ENCODE assay signal across 17 mouse cellular contexts in the genomic region with DNA sequence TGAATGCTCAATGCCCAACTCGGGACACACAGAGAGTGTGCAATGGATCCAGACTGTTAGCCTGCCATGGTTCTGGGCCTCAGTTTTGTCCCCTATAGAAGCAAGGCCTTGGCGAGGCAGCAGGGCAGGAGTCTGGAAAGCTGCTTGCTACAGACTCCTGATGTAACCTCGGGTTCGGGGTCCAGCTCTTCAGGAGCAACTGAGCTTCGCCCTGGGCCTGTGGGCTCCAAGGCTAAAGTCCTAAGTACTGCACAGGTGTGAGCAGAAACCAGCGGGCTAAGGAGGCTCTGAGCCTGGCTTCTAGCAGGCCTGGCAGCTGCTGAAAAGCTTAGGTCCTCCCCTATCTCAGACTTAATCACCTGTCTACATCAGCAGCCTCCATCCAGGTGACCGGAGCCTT.
DNase-seq lines count a peak whose midpoint lies in the region; ATAC-seq and TF ChIP-seq lines count a peak whose summit lies in the region.
"Had no signal": no experiment of that assay in that cellular context is flagged by ENCODE, and none has a peak within 500 bp of the region (broad histone marks: within the 10 kb centered on the region; RNA-seq: fewer than 3 reads in every experiment).

No protein-coding gene starts in this region.

- no peak for TF ChIP-seq CTCF in liver, adult 2 months (IDR thresholded peaks at IDR 0.05; ENCODE audit: low read depth, low read length)

- TF ChIP-seq POLR2A in liver, adult 2 months (IDR thresholded peaks at IDR 0.05; ENCODE audit: extremely low read depth, insufficient read depth, low read length): no peak

- no peak for ATAC-seq in heart, embryonic 14.5 days (ENCODE audit: insufficient number of reproducible peaks, insufficient read depth, low FRiP score, low read depth)
- ATAC-seq in liver, embryonic 11.5 days (replicated peaks; ENCODE audit: low FRiP score): no peak; the same call in 1 of the 2 replicates
- ATAC-seq in kidney, embryonic 15.5 days (replicated peaks; ENCODE audit: low FRiP score): no peak
- ATAC-seq: forebrain, embryonic 15.5 days had no signal

- H3K4me1 ChIP-seq in heart, embryonic 14.5 days (ENCODE audit: control insufficient read depth in 2 of 2, insufficient read depth in 2 of 2, low read length in 2 of 2): peaks cover 48 to 52% of the 10 kb centered on the region in 2 experiments
- H3K4me1 ChIP-seq in liver, adult 2 months (ENCODE audit: control insufficient read depth, insufficient read depth, low read length): peaks cover 7% of the 10 kb centered on the region
- peaks cover 35% of the 10 kb centered on the region for H3K4me1 ChIP-seq in liver, embryonic 11.5 days (replicated peaks; ENCODE audit: control insufficient read depth, insufficient read depth, low read length)
- peaks cover 25% of the 10 kb centered on the region for H3K4me1 ChIP-seq in kidney, embryonic 15.5 days

- H3K4me2 ChIP-seq in heart, embryonic 14.5 days (ENCODE audit: low read length): no peak overlapping the region
- no peak overlapping the region for H3K4me2 ChIP-seq in liver, embryonic 11.5 days
- no peak overlapping the region for H3K4me2 ChIP-seq in kidney, embryonic 15.5 days
- H3K4me2 ChIP-seq: forebrain, embryonic 15.5 days; neural tube, embryonic 15.5 days; stomach, embryonic 15.5 days had no signal

- no peak overlapping the region for H3K4me3 ChIP-seq in heart, embryonic 14.5 days (ENCODE audit: control insufficient read depth in 1 of 2, insufficient read depth in 1 of 2, low read depth in 1 of 2, low read length in 2 of 2)
- no peak overlapping the region for H3K4me3 ChIP-seq in liver, adult 2 months (ENCODE audit: insufficient read depth, low read depth, low read length)
- H3K4me3 ChIP-seq in liver, embryonic 11.5 days (ENCODE audit: low read depth, low read length): no peak overlapping the region
- H3K4me3 ChIP-seq in kidney, embryonic 15.5 days (replicated peaks): no peak overlapping the region
- H3K4me3 ChIP-seq: forebrain, embryonic 15.5 days; neural tube, embryonic 15.5 days; stomach, embryonic 15.5 days had no signal

- 64% methylated on average over 7 of the region's 7 CpGs for WGBS in heart, embryonic 14.5 days
- 80% methylated on average over 7 of the region's 7 CpGs for WGBS in liver, adult 2 months
- WGBS in liver, embryonic 11.5 days: 75% methylated on average over 7 of the region's 7 CpGs
- 89% methylated on average over 7 of the region's 7 CpGs for WGBS in kidney, embryonic 15.5 days

- H3K36me3 ChIP-seq in heart, embryonic 14.5 days (ENCODE audit: control insufficient read depth, insufficient read depth, low read length): no peaks in the 10 kb centered on the region
- no peaks in the 10 kb centered on the region for H3K36me3 ChIP-seq in liver, adult 2 months (ENCODE audit: control insufficient read depth, insufficient read depth, low read length)
- no peaks in the 10 kb centered on the region for H3K36me3 ChIP-seq in liver, embryonic 11.5 days (ENCODE audit: control insufficient read depth, insufficient read depth, low read length)
- peaks cover 4% of the 10 kb centered on the region; the same call in 1 of the 2 replicates for H3K36me3 ChIP-seq in kidney, embryonic 15.5 days
- H3K36me3 ChIP-seq: stomach, embryonic 15.5 days had no signal

- no peaks in the 10 kb centered on the region for H3K27me3 ChIP-seq in heart, embryonic 14.5 days (ENCODE audit: control insufficient read depth, insufficient read depth, low read length)
- H3K27me3 ChIP-seq in liver, adult 2 months (ENCODE audit: control insufficient read depth, insufficient read depth, low read length): no peaks in the 10 kb centered on the region
- H3K27me3 ChIP-seq in liver, embryonic 11.5 days (replicated peaks; ENCODE audit: control insufficient read depth, insufficient read depth, low read length): no peaks in the 10 kb centered on the region
- H3K27me3 ChIP-seq in kidney, embryonic 15.5 days: no peaks in the 10 kb centered on the region
- H3K27me3 ChIP-seq: forebrain, embryonic 15.5 days; neural tube, embryonic 15.5 days; stomach, embryonic 15.5 days had no signal

- peak overlapping the region; percentile 85 to 89 for H3K27ac ChIP-seq in heart, embryonic 14.5 days (replicated peaks in 1 of 2; ENCODE audit: control insufficient read depth in 1 of 2, insufficient read depth in 1 of 2, low read depth in 2 of 2, low read length in 2 of 2)
- no peak overlapping the region for H3K27ac ChIP-seq in liver, adult 2 months (replicated peaks; ENCODE audit: insufficient read depth, low read depth, low read length)
- H3K27ac ChIP-seq in liver, embryonic 11.5 days (ENCODE audit: low read depth, low read length): no peak overlapping the region
- 0 out of 2 replicates have a peak overlapping the region, but pooled peaks have one; percentile 22 for H3K27ac ChIP-seq in kidney, embryonic 15.5 days
- H3K27ac ChIP-seq: forebrain, embryonic 15.5 days; liver, embryonic 14.5 days; stomach, embryonic 15.5 days had no signal

- H3K9ac ChIP-seq in heart, embryonic 14.5 days (ENCODE audit: low read length): peak overlapping the region; percentile 51; the same call in 1 of the 2 replicates
- H3K9ac ChIP-seq in liver, adult 2 months (ENCODE audit: low read depth, low read length): no peak overlapping the region
- no peak overlapping the region for H3K9ac ChIP-seq in liver, embryonic 11.5 days (ENCODE audit: low read depth, low read length)
- H3K9ac ChIP-seq in kidney, embryonic 15.5 days: no peak overlapping the region
- H3K9ac ChIP-seq: forebrain, embryonic 15.5 days; liver, embryonic 14.5 days; neural tube, embryonic 15.5 days; stomach, embryonic 15.5 days had no signal

- no peak for DNase-seq in heart, adult 8-10 months (ENCODE audit: low spot score)
- peak; percentile 16 for DNase-seq in liver, adult 2 months (ENCODE audit: extremely low read depth, low read depth, low spot score)
- no peak for DNase-seq in liver, embryonic 11.5 days (ENCODE audit: low spot score)
- peak; percentile 60 for DNase-seq in kidney, postnatal 14 days
- DNase-seq in gastrocnemius, adult 18-20 months (ENCODE audit: low spot score): no peak
- DNase-seq: adrenal gland, postnatal 25 days; cerebellum, postnatal 10 days; embryo, embryonic 11 days; layer of hippocampus, adult 9-11 months; lung, postnatal 10 days; thymus, postnatal 14 days had no signal

- no peaks in the 10 kb centered on the region for H3K9me3 ChIP-seq in heart, embryonic 14.5 days (ENCODE audit: control insufficient read depth, low read length)
- H3K9me3 ChIP-seq in liver, embryonic 11.5 days (ENCODE audit: control insufficient read depth, low read length): no peaks in the 10 kb centered on the region
- H3K9me3 ChIP-seq in kidney, embryonic 15.5 days (replicated peaks): no peaks in the 10 kb centered on the region
- H3K9me3 ChIP-seq: forebrain, embryonic 15.5 days; neural tube, embryonic 15.5 days; stomach, embryonic 15.5 days had no signal

- no peaks in the 10 kb centered on the region for H3K79me2 ChIP-seq in liver, adult 2 months (ENCODE audit: control insufficient read depth, insufficient read depth, low read length)

Comparison
In these comparisons a context has a peak if more than half of its experiments do, and no peak if none do; other contexts are left out.
1. DNase-seq: peak in liver, adult 2 months (single experiment) and kidney, postnatal 14 days (single experiment); none in heart, adult 8-10 months (single experiment), liver, embryonic 11.5 days (single experiment) and gastrocnemius, adult 18-20 months (single experiment).
2. H3K27ac ChIP-seq: peak in heart, embryonic 14.5 days (2 of 2) and kidney, embryonic 15.5 days (single experiment); none in liver, adult 2 months (single experiment) and liver, embryonic 11.5 days (single experiment).